Mouse (Mus musculus) liver, embryonic 11.5 days (tissue): ENCODE results near the gene Tmem192. TPM values are rescaled to one million over a fixed set of nuclear protein-coding genes. Genes with fewer than 3 reads are reported as not detected.
A peak's percentile ranks its signal among the peaks of the same experiment; 100 is the strongest.

ENCODE experiments used
- ATAC-seq: fragments of 200-750 bp; cut with Nextera tagmentation; replicated peaks from 2 replicates; pipeline ENCODE4 v1.8.0; 2017; ENCODE audit warnings: moderate number of reproducible peaks, mild to moderate bottlenecking, moderate TSS enrichment, moderate library complexity; ENCODE audit not compliant: low FRiP score
- DNase-seq: peaks from one replicate; pipeline ENCODE4 v3.0.0-alpha.2; 2017; ENCODE audit warnings: low spot score
- H3K27ac ChIP-seq: fragments of 300-500 bp; sonication (generic); 2 replicates; pipeline ENCODE4 v1.5.1; 2014; ENCODE audit warnings: mild to moderate bottlenecking, low read depth, low read length, control low read depth
- H3K27me3 ChIP-seq: fragments of 300-500 bp; sonication (generic); replicated peaks from 2 replicates; pipeline ENCODE4 v1.6.1; 2014; ENCODE audit warnings: low read length, mixed read lengths; ENCODE audit not compliant: control insufficient read depth, insufficient read depth
- H3K36me3 ChIP-seq: fragments of 300-500 bp; sonication (generic); 2 replicates; pipeline ENCODE4 v1.6.1; 2014; ENCODE audit warnings: mild to moderate bottlenecking, low read length, moderate library complexity, mixed read lengths; ENCODE audit not compliant: control insufficient read depth, insufficient read depth
- H3K4me1 ChIP-seq: fragments of 300-500 bp; sonication (generic); replicated peaks from 2 replicates; pipeline ENCODE4 v1.6.1; 2014; ENCODE audit warnings: low read length, mixed read lengths; ENCODE audit not compliant: control insufficient read depth, insufficient read depth
- H3K4me2 ChIP-seq: fragments of 300-500 bp; sonication (generic); 2 replicates; pipeline ENCODE4 v1.6.1; 2014; ENCODE audit warnings: mild to moderate bottlenecking, control low read depth, moderate library complexity
- H3K4me3 ChIP-seq: fragments of 300-500 bp; sonication (generic); 2 replicates; pipeline ENCODE4 v1.5.1; 2014; ENCODE audit warnings: low read depth, low read length, control low read depth
- H3K9ac ChIP-seq: fragments of 300-500 bp; sonication (generic); 2 replicates; pipeline ENCODE4 v1.6.1; 2014; ENCODE audit warnings: low read depth, low read length, control low read depth
- H3K9me3 ChIP-seq: fragments of 300-500 bp; sonication (generic); 2 replicates; pipeline ENCODE4 v1.6.1; 2016; ENCODE audit warnings: low read length, inconsistent platforms, mixed read lengths; ENCODE audit not compliant: control insufficient read depth
- WGBS: fragments of 180-500 bp; shearing (Covaris S2); extraction: QIAGEN DNeasy Blood & Tissue Kit; methylation state at CpG from one replicate; pipeline ENCODE4 v1.1.7; 2014; 5-methylcytosine and 5-hydroxymethylcytosine counted together
- polyA plus RNA-seq: library from polyadenylated mRNA; unstranded; fragments of >200 nt; fragmentation: Nextera tagmentation; extraction: Ambion mirVana; gene quantifications from 2 replicates; pipeline ENCODE4 v1.2.1, GENCODE M21; 2014

Gene Tmem192
- polyA plus RNA-seq, 1 experiment from 2014 or later = 28.0 TPM

- DNase-seq = no peak
- Histone ChIP-seq H3K27me3 (no peaks in the 10 kb centered on the region), H3K9me3 (no peaks in the 10 kb centered on the region), H3K9ac (no peak overlapping the region), H3K4me3 (no peak overlapping the region), H3K36me3 (no peaks in the 10 kb centered on the region), H3K4me2 (no peak overlapping the region), H3K27ac (no peak overlapping the region), H3K4me1 (no peaks in the 10 kb centered on the region; the same call in 1 of the 2 replicates)
- 61% methylated on average over 7 of the region's 7 CpGs for WGBS
- no peak for ATAC-seq
These were observed 1.4 kb upstream of the Tmem192 start for GRCm38 (mm10) chr8:64945606-64946005.

GRCm38 (mm10) chr8:64946441-64946819 lies 555 bp upstream of the Tmem192 start:
- Histone ChIP-seq H3K27ac (no peak overlapping the region), H3K36me3 (no peaks in the 10 kb centered on the region), H3K9ac (no peak overlapping the region), H3K27me3 (no peaks in the 10 kb centered on the region), H3K4me3 (peak overlapping the region; percentile 72), H3K4me1 (no peaks in the 10 kb centered on the region; the same call in 1 of the 2 replicates), H3K9me3 (no peaks in the 10 kb centered on the region), H3K4me2 (peak overlapping the region; percentile 72)
- ATAC-seq (no peak), DNase-seq (no peak)
- WGBS = 48% methylated on average over 8 of the region's 8 CpGs

GRCm38 (mm10) chr8:64947698-64948034 lies 681 bp downstream of the Tmem192 start:
- Histone ChIP-seq H3K9me3 (no peaks in the 10 kb centered on the region), H3K36me3 (no peaks in the 10 kb centered on the region), H3K9ac (peak overlapping the region; percentile 73), H3K27ac (peak overlapping the region; percentile 60), H3K4me1 (no peaks in the 10 kb centered on the region; the same call in 1 of the 2 replicates), H3K4me3 (peak overlapping the region; percentile 72), H3K4me2 (peak overlapping the region; percentile 72), H3K27me3 (no peaks in the 10 kb centered on the region)
- no peak for DNase-seq
- ATAC-seq = no peak
- 12% methylated on average over 10 of the region's 10 CpGs for WGBS

- 93% methylated on average over 1 of the region's 1 CpGs for WGBS
- Histone ChIP-seq H3K27me3 (no peaks in the 10 kb centered on the region), H3K9ac (no peak overlapping the region), H3K4me2 (no peak overlapping the region), H3K36me3 (no peaks in the 10 kb centered on the region), H3K4me1 (no peaks in the 10 kb centered on the region; the same call in 1 of the 2 replicates), H3K9me3 (no peaks in the 10 kb centered on the region), H3K4me3 (no peak overlapping the region), H3K27ac (no peak overlapping the region)
- DNase-seq (no peak), ATAC-seq (no peak)
These were observed 1.4 kb downstream of the Tmem192 start for GRCm38 (mm10) chr8:64948371-64948770.

- WGBS = 92% methylated on average over 6 of the region's 6 CpGs
- Histone ChIP-seq H3K36me3 (no peaks in the 10 kb centered on the region), H3K27ac (no peak overlapping the region), H3K4me2 (no peak overlapping the region), H3K9ac (no peak overlapping the region), H3K27me3 (no peaks in the 10 kb centered on the region), H3K4me3 (no peak overlapping the region), H3K9me3 (no peaks in the 10 kb centered on the region), H3K4me1 (no peaks in the 10 kb centered on the region)
- DNase-seq (no peak), ATAC-seq (no peak)
These were observed 5.1 kb downstream of the Tmem192 start for GRCm38 (mm10) chr8:64952101-64952500.

GRCm38 (mm10) chr8:64959025-64959424 lies 12.0 kb downstream of the Tmem192 start:
- H3K4me2 ChIP-seq = no peak overlapping the region
- H3K36me3 ChIP-seq = no peaks in the 10 kb centered on the region
- H3K4me1 ChIP-seq = no peaks in the 10 kb centered on the region
- H3K4me3 ChIP-seq = no peak overlapping the region
- H3K9ac ChIP-seq = no peak overlapping the region
- no peak for DNase-seq
- H3K27ac ChIP-seq = no peak overlapping the region
- 84% methylated on average over 9 of the region's 9 CpGs for WGBS
- H3K27me3 ChIP-seq = no peaks in the 10 kb centered on the region
- H3K9me3 ChIP-seq = no peaks in the 10 kb centered on the region
- no peak for ATAC-seq

- H3K4me2 ChIP-seq = no peak overlapping the region
- DNase-seq (no peak), ATAC-seq (no peak)
- no peak overlapping the region for H3K4me3 ChIP-seq
- H3K9me3 ChIP-seq = no peaks in the 10 kb centered on the region
- no peak overlapping the region for H3K9ac ChIP-seq
- no peak overlapping the region for H3K27ac ChIP-seq
- H3K36me3 ChIP-seq = no peaks in the 10 kb centered on the region; the same call in 1 of the 2 replicates
- no peaks in the 10 kb centered on the region for H3K4me1 ChIP-seq
- no peaks in the 10 kb centered on the region for H3K27me3 ChIP-seq
These were observed 15.9 kb downstream of the Tmem192 start for GRCm38 (mm10) chr8:64962836-64963235.

- no peaks in the 10 kb centered on the region for H3K36me3 ChIP-seq
- no peak overlapping the region for H3K27ac ChIP-seq
- H3K27me3 ChIP-seq = no peaks in the 10 kb centered on the region
- 78% methylated on average over 20 of the region's 20 CpGs for WGBS
- no peaks in the 10 kb centered on the region for H3K9me3 ChIP-seq
- no peak overlapping the region for H3K4me2 ChIP-seq
- no peak overlapping the region for H3K9ac ChIP-seq
- ATAC-seq (no peak), DNase-seq (no peak)
- H3K4me1 ChIP-seq = no peaks in the 10 kb centered on the region
- H3K4me3 ChIP-seq = no peak overlapping the region
These were observed 36.3 kb downstream of the Tmem192 start for GRCm38 (mm10) chr8:64983150-64983897.

- H3K27ac ChIP-seq = no peak within 1 kb of the TSS
- DNase-seq (no peak), ATAC-seq (no peak)
- H3K4me2 ChIP-seq = no peak within 1 kb of the TSS
- 76% methylated on average over 4 of the region's 4 CpGs for WGBS
- H3K4me1 ChIP-seq = no peaks in the 10 kb centered on the region
- H3K4me3 ChIP-seq = no peak within 1 kb of the TSS
- H3K9me3 ChIP-seq = no peaks in the 10 kb centered on the region
- H3K36me3 ChIP-seq = no peaks in the 10 kb centered on the region
- H3K9ac ChIP-seq = no peak within 1 kb of the TSS
- H3K27me3 ChIP-seq = no peaks in the 10 kb centered on the region
These were observed 40.7 kb downstream of the Tmem192 start, which contains the start of gene Trim75 for GRCm38 (mm10) chr8:64987731-64988130. Trim75 (minus strand) TSS chr8:64987831.
